Mouse (Mus musculus) liver, embryonic 14.5 days (tissue): ENCODE measurements around the gene Pigr.

Experiments
- CTCF ChIP-seq: IDR thresholded peaks from 2 replicates; pipeline ENCODE4 v1.5.1; 2016; ENCODE audit warnings: antibody characterized with exemption, low read depth, control low read depth
- EP300 ChIP-seq: IDR thresholded peaks from 2 replicates; pipeline ENCODE4 v1.6.1; 2016; ENCODE audit warnings: antibody characterized with exemption, low read depth

DNA sequence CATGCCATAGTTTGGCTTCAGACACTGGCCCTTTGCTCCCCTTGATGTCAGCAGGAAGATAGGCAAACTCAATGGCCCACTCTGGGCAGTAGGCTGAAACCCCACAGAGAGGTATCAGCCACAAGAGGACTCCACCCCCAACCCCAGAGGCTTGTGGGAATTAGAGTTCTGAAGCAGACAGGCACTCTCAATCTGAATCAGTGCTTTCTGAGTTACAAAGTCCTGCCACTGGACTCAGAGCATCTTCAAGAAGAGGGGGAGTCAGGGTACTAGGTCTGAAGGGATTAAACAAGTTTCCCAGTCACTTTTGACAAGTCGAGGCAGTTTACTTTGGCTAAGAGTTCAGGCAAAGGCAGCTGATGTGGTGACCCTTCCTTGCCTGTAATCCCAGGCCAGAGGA is 6.7 kb upstream of the Pigr start:
- TF ChIP-seq CTCF (no peak), EP300 (no peak)
